Mouse (Mus musculus): Measurements from ENCODE around the gene Sirt6. TPM values are rescaled to one million over a fixed set of nuclear protein-coding genes. Genes with fewer than 3 reads are reported as not detected.
A peak's percentile ranks its signal among the peaks of the same experiment; 100 is the strongest.

Gene Sirt6
- polyA plus RNA-seq, 1 experiment from 2014 or later: 39.9 TPM

GRCm38 (mm10) chr10:81592631-81593030, 35.0 kb downstream of the Sirt6 start:
- Histone ChIP-seq H3K9ac (ENCODE audit: low read depth, low read length) (no peak overlapping the region), H3K4me1 (ENCODE audit: control insufficient read depth, insufficient read depth, low read length) (peaks cover 28% of the 10 kb centered on the region), H3K27ac (ENCODE audit: low read depth, low read length) (no peak overlapping the region), H3K36me3 (ENCODE audit: control insufficient read depth, insufficient read depth, low read length) (peaks cover 7% of the 10 kb centered on the region), H3K4me3 (ENCODE audit: low read length) (no peak overlapping the region), H3K9me3 (ENCODE audit: control insufficient read depth, low read length) (no peaks in the 10 kb centered on the region), H3K27me3 (ENCODE audit: control insufficient read depth, insufficient read depth, low read length) (no peaks in the 10 kb centered on the region; the same call in 1 of the 2 replicates), H3K4me2 (replicated peaks; ENCODE audit: low read depth, low read length) (no peak overlapping the region)
- ATAC-seq (ENCODE audit: low FRiP score, low TSS enrichment): no peak
- 82% methylated on average over 7 of the region's 7 CpGs for WGBS

GRCm38 (mm10) chr10:81591846-81592245, 35.8 kb downstream of the Sirt6 start:
- WGBS: 70% methylated on average over 9 of the region's 9 CpGs
- no peak overlapping the region for H3K4me3 ChIP-seq (ENCODE audit: low read length)
- H3K4me1 ChIP-seq (ENCODE audit: control insufficient read depth, insufficient read depth, low read length): peaks cover 20% of the 10 kb centered on the region
- H3K9me3 ChIP-seq (ENCODE audit: control insufficient read depth, low read length): no peaks in the 10 kb centered on the region
- no peak overlapping the region for H3K27ac ChIP-seq (ENCODE audit: low read depth, low read length)
- no peak overlapping the region for H3K4me2 ChIP-seq (replicated peaks; ENCODE audit: low read depth, low read length)
- no peak for ATAC-seq (ENCODE audit: low FRiP score, low TSS enrichment)
- H3K9ac ChIP-seq (ENCODE audit: low read depth, low read length): no peak overlapping the region
- peaks cover 15% of the 10 kb centered on the region for H3K36me3 ChIP-seq (ENCODE audit: control insufficient read depth, insufficient read depth, low read length)
- H3K27me3 ChIP-seq (ENCODE audit: control insufficient read depth, insufficient read depth, low read length): no peaks in the 10 kb centered on the region; the same call in 1 of the 2 replicates

- H3K9ac ChIP-seq (ENCODE audit: low read depth, low read length): no peak overlapping the region
- peaks cover 23% of the 10 kb centered on the region for H3K36me3 ChIP-seq (ENCODE audit: control insufficient read depth, insufficient read depth, low read length)
- H3K4me2 ChIP-seq (replicated peaks; ENCODE audit: low read depth, low read length): no peak overlapping the region
- no peak overlapping the region for H3K27ac ChIP-seq (ENCODE audit: low read depth, low read length)
- no peak overlapping the region for H3K4me3 ChIP-seq (ENCODE audit: low read length)
- no peaks in the 10 kb centered on the region for H3K9me3 ChIP-seq (ENCODE audit: control insufficient read depth, low read length)
- no peak for ATAC-seq (ENCODE audit: low FRiP score, low TSS enrichment)
- H3K27me3 ChIP-seq (ENCODE audit: control insufficient read depth, insufficient read depth, low read length): no peaks in the 10 kb centered on the region; the same call in 1 of the 2 replicates
- H3K4me1 ChIP-seq (ENCODE audit: control insufficient read depth, insufficient read depth, low read length): no peaks in the 10 kb centered on the region
- WGBS: 80% methylated on average over 7 of the region's 7 CpGs
Observed at GRCm38 (mm10) chr10:81588739-81589138, 38.9 kb downstream of the Sirt6 start.

- WGBS: 44% methylated on average over 6 of the region's 6 CpGs
Observed at GRCm38 (mm10) chr10:81583347-81583746, 44.2 kb downstream of the Sirt6 start.

GRCm38 (mm10) chr10:81580441-81581070, 47.0 kb downstream of the Sirt6 start:
- H3K27ac ChIP-seq (ENCODE audit: low read depth, low read length): no peak overlapping the region
- H3K36me3 ChIP-seq (ENCODE audit: control insufficient read depth, insufficient read depth, low read length): no peaks in the 10 kb centered on the region
- H3K9me3 ChIP-seq (ENCODE audit: control insufficient read depth, low read length): no peaks in the 10 kb centered on the region
- ATAC-seq (ENCODE audit: low FRiP score, low TSS enrichment): peak; percentile 28
- H3K27me3 ChIP-seq (ENCODE audit: control insufficient read depth, insufficient read depth, low read length): peaks cover 6% of the 10 kb centered on the region; the same call in 1 of the 2 replicates
- 25% methylated on average over 25 of the region's 25 CpGs for WGBS
- H3K4me1 ChIP-seq (ENCODE audit: control insufficient read depth, insufficient read depth, low read length): peaks cover 26% of the 10 kb centered on the region
- 0 out of 2 replicates have a peak overlapping the region, but pooled peaks have one; percentile 31 for H3K9ac ChIP-seq (ENCODE audit: low read depth, low read length)
- 0 out of 2 replicates have a peak overlapping the region, but pooled peaks have one; percentile 12 for H3K4me3 ChIP-seq (ENCODE audit: low read length)
- H3K4me2 ChIP-seq (replicated peaks; ENCODE audit: low read depth, low read length): peak overlapping the region; percentile 34; the same call in 1 of the 2 replicates

More at GRCm38 (mm10) chr10:81583347-81583746, 44.2 kb downstream of the Sirt6 start:
- no peaks in the 10 kb centered on the region for H3K9me3 ChIP-seq (ENCODE audit: control insufficient read depth, low read length)
- H3K36me3 ChIP-seq (ENCODE audit: control insufficient read depth, insufficient read depth, low read length): peaks cover 19% of the 10 kb centered on the region; the same call in 1 of the 2 replicates
- no peak overlapping the region for H3K27ac ChIP-seq (ENCODE audit: low read depth, low read length)
- no peaks in the 10 kb centered on the region for H3K27me3 ChIP-seq (ENCODE audit: control insufficient read depth, insufficient read depth, low read length)
- ATAC-seq (ENCODE audit: low FRiP score, low TSS enrichment): no peak
- no peak overlapping the region for H3K4me2 ChIP-seq (replicated peaks; ENCODE audit: low read depth, low read length)
- H3K4me1 ChIP-seq (ENCODE audit: control insufficient read depth, insufficient read depth, low read length): peaks cover 11% of the 10 kb centered on the region
- H3K4me3 ChIP-seq (ENCODE audit: low read length): no peak overlapping the region
- no peak overlapping the region for H3K9ac ChIP-seq (ENCODE audit: low read depth, low read length)

- Histone ChIP-seq H3K4me3 (ENCODE audit: low read length) (no peak overlapping the region), H3K4me2 (replicated peaks; ENCODE audit: low read depth, low read length) (0 out of 2 replicates have a peak overlapping the region, but pooled peaks have one; percentile 34), H3K27ac (ENCODE audit: low read depth, low read length) (no peak overlapping the region), H3K36me3 (ENCODE audit: control insufficient read depth, insufficient read depth, low read length) (no peaks in the 10 kb centered on the region), H3K4me1 (ENCODE audit: control insufficient read depth, insufficient read depth, low read length) (peaks cover 31% of the 10 kb centered on the region), H3K27me3 (ENCODE audit: control insufficient read depth, insufficient read depth, low read length) (peaks cover 6% of the 10 kb centered on the region; the same call in 1 of the 2 replicates), H3K9me3 (ENCODE audit: control insufficient read depth, low read length) (no peaks in the 10 kb centered on the region), H3K9ac (ENCODE audit: low read depth, low read length) (0 out of 2 replicates have a peak overlapping the region, but pooled peaks have one; percentile 31)
- no peak for ATAC-seq (ENCODE audit: low FRiP score, low TSS enrichment)
- 43% methylated on average over 4 of the region's 4 CpGs for WGBS
Observed at GRCm38 (mm10) chr10:81579967-81580366, 47.6 kb downstream of the Sirt6 start.

- Histone ChIP-seq H3K9me3 (ENCODE audit: control insufficient read depth, low read length) (no peaks in the 10 kb centered on the region), H3K4me2 (replicated peaks; ENCODE audit: low read depth, low read length) (peak overlapping the region; percentile 77), H3K27me3 (ENCODE audit: control insufficient read depth, insufficient read depth, low read length) (peaks cover 6% of the 10 kb centered on the region; the same call in 1 of the 2 replicates), H3K27ac (ENCODE audit: low read depth, low read length) (peak overlapping the region; percentile 69; the same call in 1 of the 2 replicates), H3K9ac (ENCODE audit: low read depth, low read length) (peak overlapping the region; percentile 68), H3K4me3 (ENCODE audit: low read length) (peak overlapping the region; percentile 51), H3K4me1 (ENCODE audit: control insufficient read depth, insufficient read depth, low read length) (peaks cover 49% of the 10 kb centered on the region), H3K36me3 (ENCODE audit: control insufficient read depth, insufficient read depth, low read length) (no peaks in the 10 kb centered on the region)
- 3% methylated on average over 6 of the region's 6 CpGs for WGBS
- ATAC-seq (ENCODE audit: low FRiP score, low TSS enrichment): no peak
Observed at GRCm38 (mm10) chr10:81575695-81576094, 51.9 kb downstream of the Sirt6 start.

GRCm38 (mm10) chr10:81575208-81575631, 52.4 kb downstream of the Sirt6 start:
- H3K9me3 ChIP-seq (ENCODE audit: control insufficient read depth, low read length): no peaks in the 10 kb centered on the region
- peak overlapping the region; percentile 77 for H3K4me2 ChIP-seq (replicated peaks; ENCODE audit: low read depth, low read length)
- no peaks in the 10 kb centered on the region for H3K36me3 ChIP-seq (ENCODE audit: control insufficient read depth, insufficient read depth, low read length)
- peak overlapping the region; percentile 51 for H3K4me3 ChIP-seq (ENCODE audit: low read length)
- H3K4me1 ChIP-seq (ENCODE audit: control insufficient read depth, insufficient read depth, low read length): peaks cover 49% of the 10 kb centered on the region
- peaks cover 6% of the 10 kb centered on the region; the same call in 1 of the 2 replicates for H3K27me3 ChIP-seq (ENCODE audit: control insufficient read depth, insufficient read depth, low read length)
- H3K9ac ChIP-seq (ENCODE audit: low read depth, low read length): peak overlapping the region; percentile 68
- H3K27ac ChIP-seq (ENCODE audit: low read depth, low read length): peak overlapping the region; percentile 69; the same call in 1 of the 2 replicates
- WGBS: 0% methylated on average over 30 of the region's 30 CpGs
- no peak for ATAC-seq (ENCODE audit: low FRiP score, low TSS enrichment)
